In the genomic region with DNA sequence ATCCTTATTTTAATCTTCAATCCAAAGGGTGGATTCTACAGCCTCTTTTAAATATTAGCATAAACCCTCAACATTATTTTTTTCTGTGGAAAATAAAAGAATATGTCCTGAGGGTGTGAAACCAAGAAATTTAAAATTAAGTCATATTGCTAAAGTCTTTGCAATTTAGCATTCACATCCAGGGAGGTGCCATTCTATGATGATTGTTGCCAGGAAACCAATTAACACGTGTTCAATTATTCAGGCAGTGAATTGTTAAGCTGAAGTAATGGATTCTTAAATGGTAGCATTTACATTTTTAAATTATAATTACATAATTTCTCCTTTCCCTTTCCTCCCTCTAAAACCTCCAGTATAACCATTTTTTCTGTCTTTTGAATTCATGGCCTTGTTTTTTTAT, we compare ENCODE assay signal across 22 mouse cellular contexts.
"Had no signal": no experiment of that assay in that cellular context is flagged by ENCODE, and none has a peak within 500 bp of the region (broad histone marks: within the 10 kb centered on the region; RNA-seq: fewer than 3 reads in every experiment).

No protein-coding gene starts in this region.

- H3K9ac ChIP-seq: limb, embryonic 12.5 days; limb, embryonic 15.5 days; liver, embryonic 14.5 days; liver, postnatal 0 days; lung, embryonic 14.5 days; neural tube, embryonic 12.5 days; neural tube, embryonic 15.5 days had no signal

- H3K27me3 ChIP-seq: limb, embryonic 12.5 days; limb, embryonic 15.5 days; neural tube, embryonic 12.5 days; neural tube, embryonic 15.5 days had no signal

- ATAC-seq: liver, postnatal 0 days; lung, postnatal 0 days had no signal

- H3K4me3 ChIP-seq: left cerebral cortex, adult 2 months; limb, embryonic 12.5 days; limb, embryonic 15.5 days; neural tube, embryonic 12.5 days; neural tube, embryonic 15.5 days had no signal

- H3K4me1 ChIP-seq: limb, embryonic 12.5 days; limb, embryonic 15.5 days; neural tube, embryonic 12.5 days; neural tube, embryonic 15.5 days had no signal

- H3K4me2 ChIP-seq: limb, embryonic 12.5 days; limb, embryonic 15.5 days; liver, embryonic 11.5 days; lung, embryonic 14.5 days; neural tube, embryonic 12.5 days; neural tube, embryonic 15.5 days had no signal

- H3K36me3 ChIP-seq: limb, embryonic 12.5 days; limb, embryonic 15.5 days; neural tube, embryonic 12.5 days; neural tube, embryonic 15.5 days had no signal

- H3K9me3 ChIP-seq: limb, embryonic 12.5 days; limb, embryonic 15.5 days; neural tube, embryonic 12.5 days; neural tube, embryonic 15.5 days had no signal

- DNase-seq: kidney, postnatal 25 days; layer of hippocampus, postnatal 36 days; left cerebral cortex, postnatal 4 days; liver, postnatal 0 days; lung, embryonic 14.5 days; right cerebral cortex, adult 18-20 months; right cerebral cortex, postnatal 14 days; right cerebral cortex, postnatal 4 days; thymus, adult 2 months; thymus, postnatal 14 days; thymus, postnatal 4 days had no signal

- H3K27ac ChIP-seq: kidney, postnatal 0 days; left cerebral cortex, adult 2 months; limb, embryonic 12.5 days; limb, embryonic 15.5 days; liver, embryonic 14.5 days; macrophage; neural tube, embryonic 12.5 days; neural tube, embryonic 15.5 days; stomach, postnatal 0 days had no signal
